Mouse (Mus musculus): ENCODE measurements at regions not wholly inside any gene's neighbourhood (a gene's known extent, or its start where the extent isn't known, plus 50 kb on each side); places are given as distances from the start of the nearest gene placed in this dataset.
A peak's percentile ranks its signal among the peaks of the same experiment; 100 is the strongest.
"Not testable (repeated sequence)": the region's sequence is repeated elsewhere in the genome, so short reads cannot be mapped to it uniquely, and the experiment has no call there.

- Histone ChIP-seq H3K9me3 (ENCODE audit: control insufficient read depth, low read length) (no peaks in the 10 kb centered on the region), H3K27me3 (replicated peaks; ENCODE audit: control insufficient read depth, insufficient read depth, low read length) (no peaks in the 10 kb centered on the region), H3K9ac (replicated peaks; ENCODE audit: low read depth, low read length) (no peak overlapping the region), H3K4me3 (replicated peaks; ENCODE audit: low read length) (no peak overlapping the region), H3K27ac (ENCODE audit: low read length) (no peak overlapping the region), H3K36me3 (ENCODE audit: control insufficient read depth, insufficient read depth) (no peaks in the 10 kb centered on the region), H3K4me1 (replicated peaks; ENCODE audit: control insufficient read depth, insufficient read depth, low read length) (no peaks in the 10 kb centered on the region), H3K4me2 (ENCODE audit: low read length) (no peak overlapping the region)
- ATAC-seq, result peak; percentile 91
- WGBS, result 20% methylated on average over 3 of the region's 3 CpGs
Measured at GRCm38 (mm10) chr17:16444562-16444961, 613.7 kb upstream of the Rgmb start.

- Histone ChIP-seq H3K9me3 (ENCODE audit: control insufficient read depth, low read length) (no peaks in the 10 kb centered on the region), H3K4me3 (replicated peaks; ENCODE audit: low read length) (no peak overlapping the region), H3K27me3 (replicated peaks; ENCODE audit: control insufficient read depth, insufficient read depth, low read length) (no peaks in the 10 kb centered on the region), H3K4me2 (ENCODE audit: low read length) (no peak overlapping the region), H3K27ac (ENCODE audit: low read length) (no peak overlapping the region), H3K9ac (replicated peaks; ENCODE audit: low read depth, low read length) (no peak overlapping the region), H3K4me1 (replicated peaks; ENCODE audit: control insufficient read depth, insufficient read depth, low read length) (no peaks in the 10 kb centered on the region), H3K36me3 (ENCODE audit: control insufficient read depth, insufficient read depth) (no peaks in the 10 kb centered on the region)
- ATAC-seq, result no peak
Measured at GRCm38 (mm10) chr17:16395193-16395612, 564.4 kb upstream of the Rgmb start.

GRCm38 (mm10) chr17:16374855-16375221 lies 544.0 kb upstream of the Rgmb start:
- not testable (repeated sequence) for H3K36me3 ChIP-seq (ENCODE audit: control insufficient read depth, insufficient read depth)
- 93% methylated on average over 2 of the region's 2 CpGs for WGBS

GRCm38 (mm10) chr17:16374119-16374854 lies 543.4 kb upstream of the Rgmb start:
- not testable (repeated sequence) for H3K9ac ChIP-seq (replicated peaks; ENCODE audit: low read depth, low read length); ATAC-seq

More at GRCm38 (mm10) chr17:16374855-16375221, 544.0 kb upstream of the Rgmb start:
- not testable (repeated sequence) for H3K27me3 ChIP-seq (replicated peaks; ENCODE audit: control insufficient read depth, insufficient read depth, low read length); H3K4me3 ChIP-seq (replicated peaks; ENCODE audit: low read length); H3K27ac ChIP-seq (ENCODE audit: low read length); H3K4me2 ChIP-seq (ENCODE audit: low read length); H3K4me1 ChIP-seq (replicated peaks; ENCODE audit: control insufficient read depth, insufficient read depth, low read length); ATAC-seq; H3K9ac ChIP-seq (replicated peaks; ENCODE audit: low read depth, low read length); H3K9me3 ChIP-seq (ENCODE audit: control insufficient read depth, low read length)

GRCm38 (mm10) chr17:16372976-16373375 lies 542.1 kb upstream of the Rgmb start:
- WGBS, result 83% methylated on average over 1 of the region's 1 CpGs
- no peak for ATAC-seq
- no peak overlapping the region for H3K4me3 ChIP-seq (replicated peaks; ENCODE audit: low read length)
- no peak overlapping the region for H3K27ac ChIP-seq (ENCODE audit: low read length)
- H3K27me3 ChIP-seq (replicated peaks; ENCODE audit: control insufficient read depth, insufficient read depth, low read length), result no peaks in the 10 kb centered on the region
- H3K9ac ChIP-seq (replicated peaks; ENCODE audit: low read depth, low read length), result no peak overlapping the region
- H3K36me3 ChIP-seq (ENCODE audit: control insufficient read depth, insufficient read depth), result no peaks in the 10 kb centered on the region
- H3K9me3 ChIP-seq (ENCODE audit: control insufficient read depth, low read length), result no peaks in the 10 kb centered on the region
- no peak overlapping the region for H3K4me2 ChIP-seq (ENCODE audit: low read length)
- no peaks in the 10 kb centered on the region for H3K4me1 ChIP-seq (replicated peaks; ENCODE audit: control insufficient read depth, insufficient read depth, low read length)

More at GRCm38 (mm10) chr17:16374119-16374854, 543.4 kb upstream of the Rgmb start:
- H3K4me1 ChIP-seq (replicated peaks; ENCODE audit: control insufficient read depth, insufficient read depth, low read length); H3K9me3 ChIP-seq (ENCODE audit: control insufficient read depth, low read length); H3K4me2 ChIP-seq (ENCODE audit: low read length); H3K4me3 ChIP-seq (replicated peaks; ENCODE audit: low read length); H3K27me3 ChIP-seq (replicated peaks; ENCODE audit: control insufficient read depth, insufficient read depth, low read length); H3K36me3 ChIP-seq (ENCODE audit: control insufficient read depth, insufficient read depth); H3K27ac ChIP-seq (ENCODE audit: low read length): not testable (repeated sequence)
- WGBS, result 47% methylated on average over 5 of the region's 5 CpGs

GRCm38 (mm10) chr17:16344061-16344460 lies 513.2 kb upstream of the Rgmb start:
- 41% methylated on average over 2 of the region's 2 CpGs for WGBS
- Histone ChIP-seq H3K9me3 (ENCODE audit: control insufficient read depth, low read length) (no peaks in the 10 kb centered on the region), H3K4me1 (replicated peaks; ENCODE audit: control insufficient read depth, insufficient read depth, low read length) (0 out of 2 replicates have a peak, but pooled peaks cover 3% of the 10 kb centered on the region), H3K4me3 (replicated peaks; ENCODE audit: low read length) (no peak overlapping the region), H3K4me2 (ENCODE audit: low read length) (no peak overlapping the region), H3K36me3 (ENCODE audit: control insufficient read depth, insufficient read depth) (no peaks in the 10 kb centered on the region), H3K27me3 (replicated peaks; ENCODE audit: control insufficient read depth, insufficient read depth, low read length) (no peaks in the 10 kb centered on the region), H3K27ac (ENCODE audit: low read length) (no peak overlapping the region; the same call in none of the 2 replicates), H3K9ac (replicated peaks; ENCODE audit: low read depth, low read length) (no peak overlapping the region)
- no peak for ATAC-seq

- ATAC-seq, result no peak
- H3K27me3 ChIP-seq (replicated peaks; ENCODE audit: control insufficient read depth, insufficient read depth, low read length), result no peaks in the 10 kb centered on the region
- no peaks in the 10 kb centered on the region for H3K36me3 ChIP-seq (ENCODE audit: control insufficient read depth, insufficient read depth)
- no peak overlapping the region for H3K27ac ChIP-seq (ENCODE audit: low read length)
- no peak overlapping the region for H3K4me3 ChIP-seq (replicated peaks; ENCODE audit: low read length)
- no peak overlapping the region for H3K9ac ChIP-seq (replicated peaks; ENCODE audit: low read depth, low read length)
- no peaks in the 10 kb centered on the region for H3K9me3 ChIP-seq (ENCODE audit: control insufficient read depth, low read length)
- 0 out of 2 replicates have a peak, but pooled peaks cover 3% of the 10 kb centered on the region for H3K4me1 ChIP-seq (replicated peaks; ENCODE audit: control insufficient read depth, insufficient read depth, low read length)
- WGBS, result 91% methylated on average over 4 of the region's 4 CpGs
- H3K4me2 ChIP-seq (ENCODE audit: low read length), result no peak overlapping the region
Measured at GRCm38 (mm10) chr17:16342785-16343184, 511.9 kb upstream of the Rgmb start.

- Histone ChIP-seq H3K9me3 (ENCODE audit: control insufficient read depth, low read length) (no peaks in the 10 kb centered on the region), H3K4me1 (replicated peaks; ENCODE audit: control insufficient read depth, insufficient read depth, low read length) (0 out of 2 replicates have a peak, but pooled peaks cover 3% of the 10 kb centered on the region), H3K9ac (replicated peaks; ENCODE audit: low read depth, low read length) (no peak overlapping the region), H3K27me3 (replicated peaks; ENCODE audit: control insufficient read depth, insufficient read depth, low read length) (no peaks in the 10 kb centered on the region), H3K36me3 (ENCODE audit: control insufficient read depth, insufficient read depth) (no peaks in the 10 kb centered on the region), H3K4me2 (ENCODE audit: low read length) (no peak overlapping the region), H3K4me3 (replicated peaks; ENCODE audit: low read length) (no peak overlapping the region), H3K27ac (ENCODE audit: low read length) (no peak overlapping the region)
- WGBS, result 64% methylated on average over 5 of the region's 5 CpGs
- ATAC-seq, result peak; percentile 36; the same call in 1 of the 2 replicates
Measured at GRCm38 (mm10) chr17:16339720-16340470, 509.1 kb upstream of the Rgmb start.

- Histone ChIP-seq H3K9ac (replicated peaks; ENCODE audit: low read depth, low read length) (no peak overlapping the region), H3K4me3 (replicated peaks; ENCODE audit: low read length) (no peak overlapping the region), H3K36me3 (ENCODE audit: control insufficient read depth, insufficient read depth) (no peaks in the 10 kb centered on the region), H3K4me2 (ENCODE audit: low read length) (no peak overlapping the region), H3K27ac (ENCODE audit: low read length) (no peak overlapping the region), H3K9me3 (ENCODE audit: control insufficient read depth, low read length) (no peaks in the 10 kb centered on the region; the same call in 1 of the 2 replicates), H3K27me3 (replicated peaks; ENCODE audit: control insufficient read depth, insufficient read depth, low read length) (no peaks in the 10 kb centered on the region), H3K4me1 (replicated peaks; ENCODE audit: control insufficient read depth, insufficient read depth, low read length) (no peaks in the 10 kb centered on the region)
- 95% methylated on average over 3 of the region's 3 CpGs for WGBS
- no peak for ATAC-seq
Measured at GRCm38 (mm10) chr17:16311914-16312313, 481.1 kb upstream of the Rgmb start.
